Mouse (Mus musculus): ENCODE results near the gene Zswim9.

Gene Zswim9

DNA sequence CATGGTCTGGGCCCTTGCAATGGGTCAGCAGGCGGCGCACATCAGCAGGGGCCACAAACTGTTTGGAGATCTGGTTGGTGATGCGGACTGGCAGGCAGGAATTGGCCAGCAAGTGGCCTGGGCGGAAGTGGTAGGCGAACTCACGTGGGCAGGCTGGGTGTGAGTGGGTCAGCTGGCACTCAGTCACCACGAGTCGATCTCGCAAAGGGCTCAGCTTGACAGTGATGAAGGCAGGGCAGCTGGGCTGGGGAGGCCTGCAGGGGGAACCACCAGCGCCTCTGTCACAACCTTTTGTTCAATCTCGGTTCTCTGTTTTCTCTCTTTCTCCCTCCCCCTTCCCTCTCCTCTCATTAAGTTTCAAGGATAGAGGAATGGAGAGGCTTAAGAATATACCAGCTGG, 9.1 kb downstream of the Zswim9 start:
- no peak for DNase-seq (ENCODE audit: low read depth, low spot score)

DNA sequence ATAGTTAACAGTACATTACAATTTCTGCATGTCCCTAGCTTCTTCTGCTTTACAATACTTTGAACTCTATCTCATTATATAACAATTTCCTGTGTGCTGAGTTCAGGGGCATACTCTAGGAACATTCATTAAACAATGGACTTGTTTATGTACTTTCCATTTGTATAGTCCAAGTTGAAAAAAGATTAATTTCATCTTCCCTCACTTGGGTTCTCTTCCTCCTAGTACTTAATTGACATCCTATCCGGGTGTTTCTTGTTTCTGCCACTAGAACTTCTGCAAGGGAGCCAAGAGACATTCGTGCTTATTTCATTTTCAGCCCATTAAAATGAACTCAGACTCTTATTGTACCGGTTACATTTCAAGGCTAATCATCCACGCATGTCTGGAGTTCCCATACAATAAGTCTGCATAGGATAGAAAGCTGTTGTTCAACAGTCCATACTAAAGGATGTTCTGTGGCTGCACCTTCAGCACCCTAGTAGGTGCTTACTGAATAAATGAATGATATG, 9.7 kb downstream of the Zswim9 start:
- no peak for DNase-seq (ENCODE audit: low read depth, low spot score)

DNA sequence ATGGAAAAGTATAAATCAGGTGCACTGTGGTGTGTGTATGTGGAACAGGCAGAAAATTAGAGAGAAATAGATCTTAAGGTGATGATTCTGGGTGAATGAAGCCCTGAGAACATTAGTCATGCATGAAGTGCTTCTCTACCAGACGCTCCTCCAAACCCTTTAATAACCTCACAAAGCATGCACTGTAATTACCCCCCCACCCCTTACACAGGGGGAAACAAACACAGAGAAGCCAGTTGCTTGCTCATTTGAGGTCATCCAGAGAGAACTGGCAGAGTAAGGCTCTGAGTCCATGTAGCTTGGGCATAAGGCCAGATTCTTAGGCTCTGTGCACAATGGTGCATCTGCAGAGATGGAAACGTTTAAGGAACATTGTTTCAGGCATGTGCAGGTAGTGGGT, 14.1 kb downstream of the Zswim9 start:
- DNase-seq (ENCODE audit: low read depth, low spot score), result no peak

DNA sequence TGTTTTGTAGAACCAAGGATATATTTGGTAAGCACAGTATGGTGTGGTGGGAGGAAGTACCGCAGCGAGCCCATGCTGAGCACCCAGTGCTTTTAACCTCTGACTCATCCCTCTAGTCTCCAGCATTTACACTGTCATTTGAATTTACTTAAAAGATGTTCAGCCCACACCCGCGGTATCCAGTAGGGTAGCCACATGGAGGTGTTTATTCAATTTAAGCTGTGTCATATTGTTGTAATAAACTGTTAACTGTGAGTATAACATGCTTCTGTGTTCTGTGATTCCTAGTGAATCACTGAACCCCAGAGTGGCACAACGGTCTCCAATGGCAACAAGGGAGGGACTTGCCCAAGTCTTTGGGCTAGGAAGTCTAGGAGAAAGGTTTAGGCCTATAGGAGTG, 14.7 kb downstream of the Zswim9 start:
- no peak for DNase-seq (ENCODE audit: low read depth, low spot score)

DNA sequence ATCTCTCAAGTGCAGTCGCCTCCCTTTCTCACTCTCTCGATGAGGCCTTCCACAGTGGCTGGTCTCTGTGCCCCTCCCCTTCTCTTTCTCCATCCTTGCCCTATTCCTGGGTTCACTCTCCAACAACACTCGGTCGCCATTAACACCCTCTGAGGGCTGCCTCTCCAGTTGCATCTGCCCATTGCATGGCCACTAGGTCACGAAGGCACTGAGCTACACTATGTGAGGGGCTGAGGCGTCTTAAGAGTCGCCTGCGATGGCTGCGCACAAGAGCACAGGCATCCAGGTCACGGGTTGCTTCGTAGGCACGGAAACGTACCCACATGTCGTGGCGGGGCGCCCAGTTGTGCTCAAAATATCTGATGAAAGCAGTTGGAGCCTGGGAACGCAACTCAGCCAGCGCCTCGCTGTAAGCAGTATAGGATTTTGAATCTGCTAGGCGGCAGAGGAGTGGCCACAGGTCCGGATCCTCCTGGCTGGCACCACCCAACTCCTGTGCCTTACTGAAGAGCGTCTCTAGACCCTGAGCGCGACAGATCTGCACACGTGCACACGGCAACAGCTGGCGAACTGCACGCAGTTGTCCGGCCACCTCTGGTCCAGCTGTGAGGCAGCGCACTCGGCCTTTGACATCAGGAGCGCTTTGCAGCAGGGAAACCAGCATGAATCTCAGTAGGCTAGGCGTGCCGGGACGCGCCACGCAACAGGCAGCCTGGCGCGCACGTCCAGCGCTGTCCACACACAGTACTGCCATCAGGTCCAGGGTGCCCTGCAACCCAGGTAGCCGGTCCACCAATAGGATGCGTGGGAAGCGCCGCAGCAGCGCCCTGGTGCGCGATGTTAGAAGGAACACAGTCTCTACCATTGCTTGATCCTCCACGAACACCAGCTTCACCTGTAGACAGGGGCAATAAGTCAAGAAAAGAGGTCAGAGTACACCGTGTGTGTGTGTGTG, 17.5 kb downstream of the Zswim9 start:
- peak; percentile 49 for DNase-seq (ENCODE audit: low read depth, low spot score)

DNA sequence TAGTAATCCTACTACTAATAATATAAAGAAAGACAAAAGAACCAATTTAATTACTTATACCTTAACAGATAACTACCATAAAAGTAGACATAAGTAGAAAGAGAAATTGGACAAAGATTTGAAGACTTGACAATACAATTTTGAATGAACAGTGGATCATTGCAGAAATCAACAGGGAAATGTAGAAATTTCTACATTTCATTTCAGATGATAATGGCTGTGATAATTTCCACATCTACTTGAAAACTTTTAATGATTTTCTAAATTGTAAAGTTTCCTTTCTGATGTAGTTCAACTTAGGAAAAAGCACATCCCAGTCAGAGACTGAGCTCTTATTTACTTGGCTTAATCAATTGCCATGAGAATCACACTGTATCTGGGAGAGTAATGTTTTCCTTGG, 65.8 kb downstream of the Zswim9 start, which contains the start of gene Vmn1r89:
Vmn1r89 (plus strand) TSS at position 301 of the 400 bp plus-strand sequence.
- DNase-seq (ENCODE audit: low read depth, low spot score), result no peak
